Mouse (Mus musculus): ENCODE data around the gene Slc25a19.
"Not testable (repeated sequence)": the region's sequence is repeated elsewhere in the genome, so short reads cannot be mapped to it uniquely, and the experiment has no call there.

Gene Slc25a19

DNA sequence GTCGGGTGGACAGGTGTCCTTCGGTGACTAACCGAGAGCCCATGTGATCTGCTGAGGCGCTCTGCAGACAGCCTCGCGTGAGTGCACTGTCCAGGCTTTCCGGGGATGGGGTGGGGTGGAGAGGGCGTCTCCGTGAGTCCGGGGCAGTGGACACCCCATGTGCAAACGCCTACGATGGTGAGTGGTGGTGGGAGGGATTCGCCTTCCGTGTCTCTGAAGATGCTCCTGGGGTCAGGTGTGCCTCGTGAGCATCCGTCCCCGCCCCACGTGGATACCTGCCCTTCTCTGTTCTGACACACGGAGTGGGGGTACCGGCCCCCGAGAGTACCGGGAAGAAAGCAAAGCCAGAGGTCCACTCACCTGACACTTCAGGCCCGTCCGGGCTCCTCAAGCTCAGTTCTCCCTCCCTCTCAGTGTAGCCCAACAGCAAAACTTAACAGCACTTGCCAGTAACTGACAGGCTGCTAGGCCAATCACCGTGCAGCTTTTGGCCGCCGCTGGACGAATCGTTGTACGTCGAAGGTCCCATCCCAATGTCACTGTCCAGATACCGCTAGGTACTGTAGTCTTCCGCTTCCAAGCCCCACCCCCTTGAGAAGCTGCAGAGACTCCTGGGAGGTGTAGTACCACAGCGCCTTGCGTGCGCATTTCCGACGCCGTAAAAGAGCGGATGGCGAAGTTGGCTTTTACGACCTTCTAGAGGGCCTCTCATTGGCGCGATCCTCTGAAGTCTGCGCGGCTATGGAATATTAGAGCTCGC, at the start of gene Slc25a19:
TSS of gene Slc25a19 (minus strand) at position 591 of the 760 bp plus-strand sequence.
- peak; percentile 100 for DNase-seq

DNA sequence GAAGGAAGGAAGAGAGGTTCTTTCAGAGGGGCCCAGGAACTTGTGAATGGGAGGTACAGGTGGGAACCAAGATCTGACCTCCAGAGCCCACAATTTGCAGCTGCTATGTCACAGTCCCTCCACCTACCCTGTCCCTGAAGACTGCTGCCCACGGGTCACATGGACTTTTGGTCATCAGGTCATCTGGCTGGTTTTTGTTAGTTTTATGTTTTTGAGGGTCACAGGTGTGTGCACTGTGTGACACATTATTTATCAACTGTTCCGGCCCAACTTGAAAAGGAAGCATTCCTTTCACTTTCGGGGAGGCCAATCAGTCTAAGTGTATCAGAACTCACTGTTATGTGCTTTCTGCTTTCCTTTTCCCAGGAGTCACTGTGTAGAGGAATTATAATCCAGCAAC, 49.4 kb upstream of the Slc25a19 start:
- DNase-seq, result no peak

DNA sequence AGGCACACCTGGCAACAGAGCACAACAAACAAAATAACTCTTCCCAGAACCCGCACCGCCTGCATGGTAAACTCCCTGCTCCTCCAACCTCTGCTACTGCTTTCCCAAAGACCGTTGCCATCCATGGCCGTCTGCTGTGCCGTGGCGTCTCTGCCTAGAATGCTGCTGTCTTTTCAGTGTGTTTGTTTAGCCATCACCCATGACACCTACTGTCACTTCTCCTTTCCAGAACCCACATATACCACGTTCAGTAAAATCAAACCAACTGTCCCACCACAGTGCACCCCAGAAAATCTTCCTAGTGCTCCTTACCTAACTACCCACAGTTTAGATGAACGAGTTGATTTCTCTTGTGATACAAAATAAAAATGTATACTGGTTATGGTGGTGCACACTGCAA, 48.6 kb upstream of the Slc25a19 start:
- DNase-seq, result no peak

DNA sequence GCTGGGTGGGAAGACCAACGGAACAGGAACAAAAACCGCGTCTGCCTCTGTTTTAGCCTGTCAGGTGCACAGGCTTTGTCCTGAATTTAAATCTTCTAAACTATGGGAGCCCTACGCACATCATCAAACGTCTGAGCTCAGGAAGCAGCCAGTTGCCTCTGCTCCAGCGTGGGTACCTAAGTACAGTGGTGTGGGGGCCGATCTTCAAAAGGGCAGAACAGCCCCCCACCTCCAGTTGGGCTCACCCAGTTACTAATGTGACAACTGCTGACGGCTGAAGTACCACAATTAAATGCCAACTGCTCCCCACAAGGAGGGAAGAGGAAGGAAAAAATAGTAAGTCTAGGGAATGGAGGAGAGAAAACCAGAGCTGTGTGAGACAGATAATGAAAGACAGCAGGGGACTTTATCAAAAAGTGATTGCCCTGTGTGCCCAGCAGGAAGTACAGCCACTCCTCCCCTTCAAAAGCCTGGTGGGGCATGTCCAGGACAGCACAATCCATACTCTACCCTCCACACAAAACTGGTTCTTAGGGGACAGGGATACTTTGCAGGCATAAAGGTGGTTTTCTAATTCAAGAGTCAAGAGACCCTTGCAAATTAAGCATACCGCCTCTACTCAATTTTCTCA, 46.3 kb upstream of the Slc25a19 start:
- no peak for DNase-seq

DNA sequence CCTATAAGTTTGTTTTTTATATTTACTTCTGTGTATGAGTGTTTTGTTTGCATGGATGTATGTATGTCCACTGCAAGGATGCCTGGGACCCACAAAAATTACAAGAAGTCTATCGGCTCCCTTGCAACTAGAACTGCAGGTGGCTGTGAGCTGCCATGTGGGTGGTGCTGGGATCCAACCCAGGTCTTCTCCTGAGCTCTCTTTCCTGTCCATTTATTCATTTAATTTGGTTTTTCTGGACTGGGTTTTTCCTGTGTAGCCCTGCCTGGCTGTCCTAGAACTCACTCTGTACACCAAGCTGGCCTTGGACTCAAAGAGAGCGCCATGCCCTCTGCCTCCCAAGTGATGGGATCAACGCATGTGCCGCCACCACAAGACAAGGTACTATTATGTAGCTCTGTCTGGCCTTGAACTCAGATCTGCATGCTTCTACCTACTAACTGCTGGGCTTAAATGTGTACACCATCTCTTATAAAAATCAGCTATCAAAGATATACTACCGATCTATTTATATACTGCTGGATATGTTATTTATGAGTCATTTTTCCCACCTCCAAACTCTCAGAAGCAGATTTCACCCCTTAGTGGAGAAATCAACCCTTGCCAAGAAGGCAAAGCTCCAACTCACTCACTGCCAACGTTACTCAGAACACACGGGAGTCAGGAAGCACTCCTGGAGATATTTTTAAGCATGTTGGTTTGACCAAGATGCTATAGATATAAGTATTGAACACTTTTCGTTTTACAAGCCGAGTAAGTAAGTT, 45.6 kb upstream of the Slc25a19 start:
- DNase-seq, result no peak

DNA sequence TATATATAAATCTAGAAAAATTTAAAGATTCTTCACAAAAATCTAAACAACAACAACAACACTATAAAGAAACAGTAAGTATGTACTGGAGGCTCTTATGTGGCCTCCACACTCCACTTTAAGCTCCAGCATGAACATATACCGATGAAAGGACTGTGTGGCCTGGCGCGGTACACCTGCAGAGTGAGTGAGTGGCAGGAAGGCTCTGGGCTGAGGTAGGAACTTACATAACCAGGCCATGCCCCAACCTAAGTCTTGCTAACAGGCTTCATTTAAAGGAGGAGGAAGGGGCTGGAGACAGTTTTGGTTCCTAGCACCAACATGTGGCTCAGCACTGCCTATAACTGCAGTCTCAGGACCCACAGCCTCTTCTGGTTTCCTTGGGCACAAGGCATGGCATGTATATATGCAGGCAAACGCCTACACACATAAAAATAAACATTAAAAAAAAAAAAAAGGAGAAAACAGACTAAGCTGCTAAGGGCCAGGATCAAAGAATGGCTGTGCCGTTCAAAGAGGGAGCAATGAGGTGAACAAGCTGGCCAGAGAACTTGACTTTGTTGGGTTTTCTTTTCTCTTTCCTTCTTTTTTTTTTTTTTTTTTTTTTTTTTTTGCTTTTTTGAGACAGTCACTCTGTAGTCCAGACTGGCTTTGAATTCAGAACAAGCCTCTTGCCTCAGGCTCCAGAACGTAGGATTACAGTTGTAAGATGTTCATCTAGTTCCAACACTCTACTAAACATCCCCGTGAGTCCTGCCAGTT, 44.3 kb upstream of the Slc25a19 start:
- no peak for DNase-seq

DNA sequence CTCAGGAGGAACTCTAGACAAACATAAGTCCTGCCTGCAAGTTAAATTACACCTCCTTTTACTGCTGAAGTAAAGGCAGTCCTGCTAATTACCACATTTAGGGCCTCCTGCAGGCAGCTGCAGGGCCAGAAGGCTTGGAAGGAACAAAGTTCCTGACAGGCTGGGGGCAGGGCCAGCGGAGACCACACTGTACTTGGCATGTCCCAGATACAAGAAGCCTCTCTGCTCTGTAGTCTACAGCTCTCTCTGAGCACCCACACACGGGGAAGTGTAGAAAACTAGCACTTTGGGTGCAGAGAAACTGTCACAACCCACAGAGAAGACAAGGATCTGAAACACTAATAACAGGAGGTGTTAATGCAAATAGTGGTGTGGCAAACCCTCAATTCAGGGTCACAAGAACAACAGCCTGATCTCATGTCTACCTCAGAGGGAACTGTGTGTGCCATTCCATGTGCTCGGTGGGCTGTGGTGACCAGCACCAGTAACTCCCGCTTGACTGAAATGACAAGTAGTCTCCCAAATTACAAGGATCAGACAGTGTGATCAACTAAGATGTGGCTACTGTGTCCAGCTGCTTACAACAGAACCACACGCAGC, 42.5 kb upstream of the Slc25a19 start:
- peak; percentile 38 for DNase-seq

DNA sequence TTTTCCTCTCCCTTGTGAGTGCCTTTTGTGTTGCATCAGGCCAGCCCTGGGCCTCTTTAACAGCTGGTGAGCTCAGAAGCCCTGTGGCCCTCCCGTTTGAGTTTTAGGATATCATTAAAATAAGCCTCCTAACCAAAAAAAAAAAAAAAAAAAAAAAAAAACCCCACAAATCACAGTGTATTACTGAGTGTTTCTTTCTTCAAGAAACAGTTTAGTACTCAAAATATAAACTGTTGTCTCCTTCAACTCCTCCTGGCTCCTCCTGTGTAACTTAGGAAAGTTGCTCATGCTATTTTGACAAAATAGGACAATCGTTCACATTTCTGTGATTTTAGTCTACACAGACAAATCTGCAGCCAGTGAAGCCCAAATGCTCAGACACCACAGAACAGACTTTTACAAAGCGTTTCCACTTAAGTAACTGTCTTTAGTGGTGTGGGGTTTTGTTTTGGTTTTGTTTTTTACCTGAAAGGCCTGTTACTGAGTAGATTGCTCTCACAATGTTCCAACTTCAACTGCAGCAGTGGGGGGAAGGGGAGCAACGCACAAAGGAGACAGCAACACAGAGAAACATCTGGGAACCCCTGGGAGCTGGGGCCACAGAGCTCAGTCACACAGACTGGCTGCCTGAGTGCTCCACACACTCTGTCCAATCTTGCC, 35.7 kb upstream of the Slc25a19 start:
- no peak for DNase-seq

DNA sequence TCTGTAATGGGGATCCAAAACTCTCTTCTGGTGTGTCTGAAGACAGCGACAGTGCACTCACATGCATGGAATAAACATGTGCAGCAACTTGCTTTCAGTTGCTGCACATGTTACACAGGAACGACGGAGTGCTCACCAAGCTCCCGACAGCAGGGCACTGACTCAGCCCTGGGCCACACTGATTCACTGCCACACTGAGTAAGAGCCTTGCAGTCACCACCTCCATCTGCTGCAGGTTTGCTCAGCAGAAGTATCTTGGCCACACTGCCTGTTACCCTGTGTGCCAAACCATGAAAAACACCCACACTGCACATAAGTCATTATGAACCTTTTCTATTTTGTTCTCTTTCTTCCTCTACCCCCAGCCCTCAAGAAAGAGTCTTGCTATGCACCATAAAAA, 32.3 kb upstream of the Slc25a19 start:
- no peak for DNase-seq

DNA sequence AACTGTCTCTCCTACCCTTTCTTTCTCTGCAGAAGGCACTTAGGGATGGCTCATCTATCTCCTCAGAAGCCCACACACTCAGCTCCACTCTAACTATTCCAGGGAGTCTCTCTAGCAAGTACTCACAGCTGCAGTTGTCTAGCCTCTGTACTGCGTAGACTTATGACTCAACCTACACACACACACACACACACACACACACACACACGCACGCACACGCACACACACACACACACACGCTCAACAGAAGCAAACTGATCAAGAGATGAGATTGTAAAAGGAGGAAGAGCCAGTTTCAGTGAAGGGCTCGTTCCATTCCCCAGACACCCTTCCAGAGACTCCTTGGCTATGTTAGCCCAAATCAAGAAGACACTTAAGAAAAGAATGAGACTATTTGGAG, 30.4 kb upstream of the Slc25a19 start:
- no peak for DNase-seq

DNA sequence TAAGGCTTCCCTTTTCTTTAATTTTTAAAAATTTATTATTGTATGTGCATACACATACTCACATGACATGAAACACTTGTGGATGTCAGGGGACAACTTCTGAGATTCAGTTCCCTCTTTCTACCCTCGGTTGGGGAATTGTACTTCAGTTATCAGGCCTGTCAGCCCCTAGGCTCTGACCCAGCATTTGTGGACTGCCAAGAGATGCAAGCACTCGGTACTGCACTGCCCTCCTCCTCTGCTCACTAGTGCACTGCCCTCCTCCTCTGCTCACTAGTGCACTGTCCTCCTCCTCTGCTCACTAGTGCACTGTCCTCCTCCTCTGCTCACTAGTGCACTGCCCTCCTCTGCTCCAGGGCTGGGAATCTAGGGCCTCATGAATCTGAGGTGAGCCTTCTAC, 26.0 kb upstream of the Slc25a19 start:
- no peak for DNase-seq

DNA sequence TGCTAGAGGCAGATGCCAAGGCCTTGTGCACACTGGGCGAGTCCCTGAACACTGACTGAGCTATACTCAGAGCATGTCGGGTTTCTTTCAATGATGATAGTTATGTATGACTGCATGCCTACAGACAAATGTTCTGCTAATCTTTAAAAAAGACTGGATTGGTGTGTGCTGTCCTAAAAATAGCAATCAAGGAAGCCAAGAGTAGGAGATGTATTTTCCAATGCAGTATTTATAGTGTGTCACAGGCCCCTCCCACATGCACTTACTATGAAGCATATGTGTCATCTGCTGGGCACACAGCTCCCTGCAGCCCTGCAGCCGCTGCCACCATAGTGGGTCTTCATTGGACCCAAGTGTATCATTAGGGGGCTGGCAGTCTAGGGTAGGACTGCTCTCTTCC, 25.1 kb upstream of the Slc25a19 start:
- DNase-seq, result no peak

DNA sequence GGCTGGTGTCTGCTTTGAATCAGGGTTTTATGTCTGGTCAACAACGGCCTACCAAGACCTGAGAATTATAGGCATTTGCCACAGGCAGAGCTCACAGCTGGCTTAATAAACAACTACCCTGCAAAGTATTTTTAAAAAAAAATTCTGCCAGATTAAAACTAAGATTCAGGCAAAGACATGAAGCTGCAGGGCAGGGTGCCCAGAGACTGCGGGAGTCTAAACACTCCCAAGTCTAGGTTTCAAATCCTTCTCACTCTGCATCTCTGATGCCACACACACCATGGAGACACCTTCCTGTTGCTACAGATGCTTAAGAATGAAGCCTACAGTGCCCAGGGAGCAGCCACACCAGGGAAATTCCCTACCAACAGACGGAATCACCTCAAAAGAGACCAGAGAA, 23.6 kb upstream of the Slc25a19 start:
- DNase-seq, result no peak

DNA sequence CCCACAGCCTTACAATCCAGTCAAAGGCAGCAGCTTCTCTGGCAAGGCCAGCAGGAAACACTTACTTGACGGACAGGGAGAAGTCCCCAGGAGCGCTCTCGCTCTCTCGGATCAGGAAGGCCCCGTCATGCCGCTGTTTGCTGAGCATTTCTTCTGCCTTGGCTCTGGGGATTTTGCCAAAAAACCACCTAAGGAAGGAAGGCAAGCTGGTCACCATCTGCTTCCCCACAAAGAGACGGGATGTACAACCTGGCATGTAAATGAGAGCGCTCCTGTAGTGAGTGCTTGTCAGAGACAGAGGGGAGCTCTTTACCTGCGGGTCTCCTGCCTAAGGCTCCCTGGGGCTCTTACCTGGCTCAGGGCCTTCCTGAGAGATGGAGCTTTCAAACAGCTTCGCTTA, 21.6 kb upstream of the Slc25a19 start:
- no peak for DNase-seq

DNA sequence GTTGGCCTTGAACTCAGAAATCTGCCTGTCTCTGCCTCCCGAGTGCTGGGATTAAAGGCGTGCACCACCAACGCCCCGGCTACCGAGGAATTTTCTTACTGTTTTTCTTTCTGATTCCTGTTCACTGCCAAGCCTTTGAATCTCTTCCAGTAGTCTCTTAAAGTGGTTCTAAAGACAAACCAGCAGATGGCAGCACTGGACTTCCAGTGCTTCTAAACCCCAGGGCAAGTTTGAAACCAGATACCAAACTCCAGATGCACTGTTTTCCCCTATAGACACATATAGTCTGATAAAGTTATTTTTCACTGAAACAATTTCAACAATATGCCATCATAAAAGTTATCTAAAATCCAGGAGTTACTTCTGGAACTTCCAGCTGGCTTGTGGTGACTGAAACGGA, 19.4 kb upstream of the Slc25a19 start:
- peak; percentile 83 for DNase-seq

DNA sequence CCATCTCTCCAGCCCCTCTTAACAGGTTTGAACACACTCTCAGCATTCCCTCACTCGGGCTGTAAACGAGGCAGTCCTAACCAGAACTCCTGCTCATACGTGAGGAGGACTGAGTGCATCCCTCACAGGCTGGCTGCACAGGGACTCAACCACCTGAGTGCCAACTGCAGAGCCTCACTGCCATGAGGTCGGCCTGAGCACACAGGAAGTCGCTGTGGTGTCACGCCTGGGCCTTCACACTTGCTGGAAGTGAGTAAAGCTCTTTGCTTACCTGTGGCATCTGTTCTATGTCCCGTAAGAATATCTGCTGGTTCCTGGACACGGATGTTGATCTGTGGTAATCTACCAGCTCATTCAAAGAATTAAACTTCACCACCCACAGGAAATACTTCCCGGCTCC, 18.3 kb upstream of the Slc25a19 start:
- no peak for DNase-seq

DNA sequence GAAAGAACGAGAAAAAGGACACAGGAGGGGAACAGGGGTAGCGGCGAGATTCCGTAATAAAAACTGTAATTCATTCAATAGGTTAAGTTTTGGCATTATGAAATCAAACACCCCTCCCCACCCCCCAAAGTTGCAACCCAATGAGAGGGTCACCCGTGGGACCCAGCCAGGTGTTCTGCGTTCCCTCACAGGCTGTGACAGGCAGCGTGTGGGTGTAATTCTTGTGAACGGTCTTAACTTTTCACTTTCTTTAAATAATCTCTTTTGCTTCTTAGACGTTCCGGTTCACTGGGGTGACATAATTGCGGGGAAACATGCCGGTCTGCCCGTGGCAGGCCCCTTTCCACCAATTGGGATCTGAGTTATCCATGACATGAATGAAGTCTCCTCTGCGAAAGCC, 17.4 kb upstream of the Slc25a19 start:
- not testable (repeated sequence) for DNase-seq

DNA sequence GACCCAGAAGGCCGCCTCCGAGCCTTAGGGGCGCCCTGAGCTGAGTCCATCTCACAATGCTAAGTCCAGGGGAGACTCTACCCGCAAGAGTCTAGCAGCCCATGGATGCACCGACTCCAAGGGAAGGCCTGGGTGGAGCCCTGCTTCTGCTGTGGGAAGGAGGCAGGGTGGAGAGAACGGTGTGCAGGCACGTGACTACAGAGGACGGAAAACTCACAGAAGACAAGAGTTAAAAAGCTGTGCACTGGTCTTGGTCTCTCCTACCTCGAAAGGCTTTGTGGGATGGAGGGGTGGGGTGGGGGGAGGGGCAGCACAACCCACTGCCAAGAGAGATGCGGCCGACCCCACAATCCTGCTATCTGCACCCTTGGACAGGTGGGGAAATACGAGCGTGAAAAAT, 16.2 kb upstream of the Slc25a19 start:
- DNase-seq, result no peak

DNA sequence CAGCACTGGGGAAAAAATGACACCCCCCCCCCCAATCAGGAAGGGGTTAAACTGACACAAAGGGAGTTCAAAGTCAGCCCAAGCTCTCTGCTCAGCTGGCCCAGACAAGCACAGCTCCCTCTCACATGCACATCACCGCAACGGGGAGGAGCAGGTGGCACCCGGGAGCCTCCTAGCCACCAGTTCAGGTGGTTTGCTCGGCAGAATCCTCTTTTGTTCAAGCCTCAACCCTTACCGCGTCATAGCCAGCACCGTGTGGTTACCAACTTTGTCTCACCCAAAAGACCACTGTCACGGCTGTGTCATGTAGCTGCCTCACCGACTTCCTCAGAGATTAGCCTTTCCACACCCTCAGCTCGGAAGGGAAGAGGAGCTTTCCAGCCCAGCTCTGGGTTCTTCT, 15.2 kb upstream of the Slc25a19 start:
- DNase-seq, result no peak

DNA sequence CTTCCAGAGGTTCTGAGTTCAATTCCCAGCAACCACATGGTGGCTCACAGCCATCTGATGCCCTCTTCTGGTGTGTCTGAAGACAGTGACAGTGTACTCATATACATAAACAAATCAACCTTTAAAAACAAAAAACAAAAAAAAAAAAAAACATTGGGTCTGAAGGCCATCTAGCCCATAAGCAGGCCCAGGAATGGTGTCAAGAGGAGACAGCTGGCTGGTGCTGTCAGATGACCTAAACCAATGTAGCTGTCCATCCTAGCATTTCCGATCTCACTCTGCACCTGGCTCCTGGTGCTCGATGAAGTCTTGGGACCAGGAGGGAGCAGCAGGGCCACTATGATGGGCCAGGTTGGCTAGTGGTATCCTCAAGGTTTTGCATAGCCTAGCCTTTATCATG, 14.6 kb upstream of the Slc25a19 start:
- no peak for DNase-seq

DNA sequence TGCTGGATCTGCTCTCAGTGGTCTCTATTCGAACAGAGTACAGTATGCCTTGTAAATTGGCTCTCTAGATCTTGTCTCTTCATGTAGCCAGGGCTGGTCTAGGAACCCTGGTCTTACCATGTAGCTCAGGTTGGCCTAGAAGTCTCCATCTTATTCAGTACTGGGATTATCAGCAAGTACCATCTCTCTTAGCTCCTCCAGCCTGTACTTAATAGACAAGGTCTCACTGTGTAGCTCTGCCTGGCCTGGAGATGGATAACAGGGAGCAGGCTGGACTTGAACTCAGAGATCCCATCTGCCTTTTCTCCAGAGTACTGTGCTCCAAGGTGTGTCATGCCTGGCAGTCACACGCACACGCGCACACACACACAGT, 13.6 kb upstream of the Slc25a19 start:
- no peak for DNase-seq

DNA sequence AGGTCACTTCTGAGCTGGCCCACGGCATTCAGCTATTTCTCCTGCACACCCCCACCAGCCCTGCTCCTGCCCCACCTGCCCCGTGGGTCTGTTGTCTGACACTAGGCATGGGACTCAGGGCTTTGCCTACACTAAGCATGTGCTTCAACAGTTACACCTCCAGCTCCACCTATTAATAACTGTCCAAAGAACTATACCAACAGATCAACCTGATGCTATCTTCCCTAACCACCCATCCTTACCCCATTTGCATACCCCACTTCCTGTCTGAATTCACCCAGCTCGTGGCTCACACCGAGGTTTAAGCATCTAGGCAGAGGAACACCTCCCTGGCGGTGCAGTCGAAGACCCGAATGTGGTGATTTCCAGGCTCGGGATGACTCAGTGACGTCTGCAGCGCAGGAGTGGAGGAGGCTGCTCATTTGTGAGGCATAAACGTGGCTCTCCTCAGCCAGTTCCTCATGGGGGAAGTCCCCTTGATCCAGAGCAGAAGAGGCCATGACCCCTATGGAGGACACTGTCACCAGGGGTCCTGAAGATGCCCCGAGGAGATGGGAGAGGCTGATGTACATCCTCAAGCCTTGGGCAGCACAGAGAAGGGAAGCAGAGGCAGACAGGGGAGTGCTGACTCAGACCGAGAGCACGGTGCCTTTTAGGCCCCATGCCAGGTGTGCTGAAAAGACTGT, 13.0 kb upstream of the Slc25a19 start:
- no peak for DNase-seq

All from retina, postnatal 1 day (tissue).